Mouse (Mus musculus) heart, adult 11 months (tissue): Measurements from ENCODE around the gene Ints6.

Experiments used
- DNase-seq: peaks from one replicate; pipeline ENCODE4 v3.0.0; 2022

Gene Ints6

GRCm38 (mm10) chr14:62735646-62736045, 25.3 kb downstream of the Ints6 start:
- no peak for DNase-seq

DNA sequence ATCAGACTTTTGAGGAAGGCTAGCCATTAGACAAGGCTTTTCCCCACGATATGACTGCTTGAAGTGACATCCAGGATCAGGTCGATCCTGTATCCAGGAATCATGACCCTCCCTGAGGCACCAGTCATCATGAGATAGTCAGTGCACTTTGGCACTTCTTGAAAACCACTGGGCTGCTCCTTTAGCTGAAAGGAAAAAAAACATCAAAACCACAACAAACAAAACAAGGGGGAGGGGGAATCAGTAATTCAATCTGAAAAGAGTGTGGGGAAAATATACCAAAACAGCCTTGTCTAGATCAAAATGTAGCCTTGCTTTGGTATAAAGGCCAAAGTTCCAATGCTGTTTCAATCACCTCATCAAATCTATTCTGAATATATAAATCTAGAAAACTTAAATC, 27.3 kb downstream of the Ints6 start:
- DNase-seq, result no peak

DNA sequence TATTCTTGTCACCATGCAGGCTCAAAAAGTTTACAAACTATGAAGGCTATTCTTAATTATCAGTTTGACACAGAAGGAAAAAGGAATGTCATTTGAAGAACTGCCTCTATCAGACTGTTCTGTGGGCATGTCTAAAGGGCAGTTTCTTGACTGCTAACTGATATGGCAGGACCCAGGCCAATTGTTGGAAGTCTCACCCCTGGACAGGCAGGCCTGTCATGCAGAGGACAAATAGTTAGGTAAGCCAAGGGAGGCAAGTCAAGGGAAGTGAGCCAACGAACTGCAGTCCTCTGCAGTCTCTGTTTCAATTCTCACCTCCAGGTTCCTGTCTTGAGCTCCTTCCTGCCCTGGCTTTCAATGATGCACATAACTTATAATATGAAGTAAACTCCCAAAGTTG, 29.1 kb downstream of the Ints6 start:
- peak; percentile 92 for DNase-seq

DNA sequence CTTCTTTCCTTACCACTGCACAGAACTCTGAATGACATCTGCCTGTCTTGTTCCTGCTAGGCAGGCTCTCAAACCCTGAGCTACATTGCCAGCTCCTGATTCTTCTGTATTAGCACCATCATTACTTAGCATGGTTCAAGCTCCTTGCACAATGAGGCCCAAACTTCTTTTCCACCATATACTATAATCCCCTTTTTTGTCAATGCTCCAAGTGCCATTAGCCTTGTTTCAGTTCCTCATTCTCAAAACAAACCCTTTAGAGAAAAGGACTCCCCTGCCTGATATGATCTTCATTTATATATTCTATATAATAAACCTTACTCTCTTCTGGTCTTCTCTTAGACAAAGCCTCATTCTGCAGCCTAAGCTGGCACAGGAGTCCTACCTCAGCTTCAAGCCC, 36.4 kb downstream of the Ints6 start:
- no peak for DNase-seq

GRCm38 (mm10) chr14:62721625-62722024, 39.3 kb downstream of the Ints6 start:
- DNase-seq, result no peak

- no peak for DNase-seq
These were observed 42.8 kb downstream of the Ints6 start for GRCm38 (mm10) chr14:62718161-62718560.

GRCm38 (mm10) chr14:62673646-62674045, 87.3 kb downstream of the Ints6 start:
- peak; percentile 75 for DNase-seq

DNA sequence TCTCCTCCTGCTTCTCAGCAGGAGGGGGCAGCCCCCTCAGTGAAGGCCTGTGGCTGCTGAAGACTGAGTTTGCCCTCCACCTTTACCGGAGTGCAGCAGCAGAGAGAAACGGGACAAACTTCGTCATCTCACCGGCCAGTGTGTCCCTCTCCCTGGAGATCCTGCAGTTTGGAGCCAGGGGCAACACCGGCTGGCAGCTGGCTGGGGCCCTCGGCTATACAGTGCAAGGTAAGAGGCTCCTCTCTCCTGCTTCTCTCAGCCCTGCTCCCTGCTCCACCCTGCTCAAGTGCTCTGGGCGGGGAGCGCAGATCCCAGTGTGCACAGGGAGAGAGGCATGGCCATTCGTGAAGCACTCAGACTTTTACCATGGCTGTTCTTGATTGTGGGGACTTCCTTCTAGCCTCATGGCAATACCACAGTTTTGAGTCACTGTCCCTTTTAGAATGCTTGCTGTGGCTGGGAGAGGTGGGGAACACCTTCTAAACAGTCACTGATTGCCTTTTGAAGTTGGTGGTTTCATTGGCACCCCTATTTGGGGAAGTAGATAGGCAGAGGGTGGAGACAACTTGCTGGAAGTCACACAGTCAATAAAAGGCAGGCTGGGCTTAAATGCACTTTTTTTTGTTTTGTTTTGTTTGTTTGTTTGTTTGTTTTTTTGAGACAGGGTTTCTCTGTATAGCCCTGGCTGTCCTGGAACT, 95.8 kb downstream of the Ints6 start:
- DNase-seq, result peak; percentile 85

DNA sequence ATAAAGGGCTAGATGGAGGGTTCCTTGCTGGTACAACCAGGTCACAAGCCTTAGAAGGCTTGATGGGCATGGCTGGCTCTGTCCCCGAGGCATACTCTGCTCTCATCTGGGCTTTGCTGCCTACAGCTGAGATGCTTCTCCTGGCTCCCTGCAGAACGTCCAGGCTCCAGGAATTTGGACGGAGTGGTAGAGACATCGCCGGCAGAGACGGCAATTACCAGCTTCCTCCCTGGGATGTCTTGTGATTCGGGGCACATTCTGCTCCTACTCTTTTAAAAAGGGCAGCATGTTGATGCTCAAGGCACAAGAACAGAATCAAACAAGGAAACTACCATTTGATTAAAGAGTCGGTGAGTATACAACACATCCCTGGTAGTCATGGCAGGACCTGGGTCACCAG, 97.6 kb downstream of the Ints6 start, which contains the start of gene Serpine3:
TSS of gene Serpine3 (plus strand) at position 301 of the 400 bp plus-strand sequence.
- peak; percentile 72 for DNase-seq

DNA sequence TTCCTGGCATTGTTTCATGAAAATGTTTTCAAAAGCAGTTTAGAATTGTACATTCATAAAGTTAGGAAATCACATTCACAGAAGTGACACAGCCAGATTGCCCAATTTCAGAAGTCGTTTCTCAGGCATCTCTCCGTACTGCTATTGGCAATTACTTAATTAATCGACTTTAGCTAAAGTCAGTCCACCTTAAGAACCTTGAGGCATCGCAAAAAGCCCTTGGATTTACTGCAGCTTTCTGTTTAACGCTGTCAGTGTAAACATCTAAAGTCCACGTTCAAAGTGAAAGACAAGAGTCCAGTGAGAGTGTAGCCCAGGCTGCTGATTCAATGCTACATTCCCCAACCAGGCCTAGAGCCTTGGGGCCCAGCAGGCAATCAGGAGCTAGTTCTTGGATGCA, 98.6 kb downstream of the Ints6 start:
- peak; percentile 44 for DNase-seq

GRCm38 (mm10) chr14:62657469-62657868, 103.5 kb downstream of the Ints6 start:
- DNase-seq, result peak; percentile 52

- DNase-seq, result peak; percentile 76
These were observed 105.0 kb downstream of the Ints6 start for GRCm38 (mm10) chr14:62655996-62656395.

DNA sequence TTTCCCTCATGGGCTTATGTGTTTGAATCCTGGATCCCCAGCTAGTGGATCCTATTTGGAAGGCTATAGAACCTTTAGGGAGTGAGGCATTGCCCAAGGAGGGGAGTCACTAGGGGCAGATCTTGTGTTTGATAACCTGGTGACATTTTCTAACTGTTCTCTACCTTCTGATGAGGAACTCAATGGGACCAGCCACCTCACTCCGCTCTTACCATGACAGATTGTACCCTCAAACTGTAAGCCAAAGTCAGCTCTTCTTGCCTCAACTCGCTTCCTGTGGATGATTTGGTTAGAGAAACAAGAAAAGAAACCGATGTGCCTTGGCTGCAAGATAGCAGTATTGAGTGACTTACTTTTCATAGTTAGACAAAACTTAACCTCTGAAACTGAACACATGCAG, 109.2 kb downstream of the Ints6 start:
- peak; percentile 76 for DNase-seq

GRCm38 (mm10) chr14:62650376-62650775, 110.6 kb downstream of the Ints6 start:
- DNase-seq, result peak; percentile 62

DNA sequence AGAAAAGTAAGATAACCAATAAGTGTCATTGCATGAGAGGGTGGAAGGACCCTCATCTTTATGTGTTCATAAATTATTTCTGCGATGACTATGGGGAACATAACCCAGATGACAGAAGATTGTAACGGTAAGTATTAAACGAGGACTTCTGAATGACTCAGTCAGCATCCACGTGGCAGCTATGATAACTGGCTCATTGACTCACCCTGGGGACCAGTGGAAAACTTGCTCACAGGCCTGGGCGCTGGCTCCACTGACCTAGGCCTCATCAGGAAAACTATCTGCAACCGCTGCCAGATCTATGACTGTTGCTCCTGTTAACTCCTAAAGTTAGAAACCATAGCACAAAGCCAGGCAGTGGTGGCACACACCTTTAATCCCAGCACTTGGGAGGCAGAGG, 112.6 kb downstream of the Ints6 start:
- peak; percentile 48 for DNase-seq

GRCm38 (mm10) chr14:62642368-62642767, 118.6 kb downstream of the Ints6 start:
- DNase-seq, result peak; percentile 89

DNA sequence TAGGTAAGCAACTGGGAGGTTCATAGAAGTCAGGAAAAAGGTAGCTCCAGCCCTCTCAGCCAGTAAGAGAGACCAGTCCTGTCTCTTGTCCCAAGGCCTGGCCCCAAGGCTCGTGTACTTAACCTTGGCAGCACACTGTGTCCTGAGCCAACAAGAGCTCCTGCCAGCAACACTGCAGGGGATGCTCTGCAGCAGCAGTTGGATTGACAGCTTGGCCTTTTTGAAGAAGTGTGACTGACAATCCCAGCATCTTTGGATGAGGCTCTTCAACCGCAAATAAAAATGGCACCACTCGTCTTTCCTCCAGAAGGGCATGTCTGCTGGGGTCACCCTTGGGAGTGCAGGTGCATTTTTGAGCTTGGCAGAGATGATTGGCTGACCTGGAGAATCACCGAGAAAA, 120.6 kb downstream of the Ints6 start:
- peak; percentile 76 for DNase-seq

DNA sequence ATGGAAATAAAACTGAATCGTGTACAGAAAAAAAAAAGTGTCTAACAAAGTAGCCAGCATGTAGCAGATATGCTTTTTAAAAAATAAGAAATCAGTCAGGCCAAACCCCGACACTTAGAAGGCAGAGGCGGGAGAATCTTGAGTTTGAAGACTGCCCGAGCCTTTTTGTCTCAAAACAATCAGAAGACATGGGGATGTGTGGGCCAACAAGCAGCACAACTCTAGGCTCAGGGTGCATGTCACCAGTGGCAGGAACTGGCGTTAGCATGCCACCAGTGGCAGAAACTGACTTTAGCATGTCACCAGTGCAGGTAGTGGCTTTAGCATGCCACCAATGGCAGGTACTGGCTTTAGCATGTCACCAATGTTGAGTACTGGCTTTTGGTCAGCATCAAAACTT, 121.4 kb downstream of the Ints6 start:
- peak; percentile 72 for DNase-seq

- DNase-seq, result peak; percentile 93
These were observed 121.9 kb downstream of the Ints6 start for GRCm38 (mm10) chr14:62639111-62639510.

DNA sequence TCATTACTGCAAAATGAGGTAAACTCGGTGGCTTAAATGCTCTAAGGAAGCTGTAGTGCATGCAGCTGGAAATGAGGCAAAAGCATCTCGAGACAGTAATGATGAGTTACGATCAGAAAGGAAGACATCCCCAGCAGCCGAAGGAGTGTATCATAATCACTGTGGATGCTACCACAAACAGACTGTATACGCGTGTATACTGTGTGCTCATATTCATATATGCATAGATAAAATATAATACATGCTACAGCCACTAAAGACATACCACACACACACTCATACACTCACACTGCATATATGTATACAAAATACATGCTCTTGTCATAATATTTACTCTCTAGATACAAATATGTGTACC, 122.6 kb downstream of the Ints6 start:
- DNase-seq, result no peak

DNA sequence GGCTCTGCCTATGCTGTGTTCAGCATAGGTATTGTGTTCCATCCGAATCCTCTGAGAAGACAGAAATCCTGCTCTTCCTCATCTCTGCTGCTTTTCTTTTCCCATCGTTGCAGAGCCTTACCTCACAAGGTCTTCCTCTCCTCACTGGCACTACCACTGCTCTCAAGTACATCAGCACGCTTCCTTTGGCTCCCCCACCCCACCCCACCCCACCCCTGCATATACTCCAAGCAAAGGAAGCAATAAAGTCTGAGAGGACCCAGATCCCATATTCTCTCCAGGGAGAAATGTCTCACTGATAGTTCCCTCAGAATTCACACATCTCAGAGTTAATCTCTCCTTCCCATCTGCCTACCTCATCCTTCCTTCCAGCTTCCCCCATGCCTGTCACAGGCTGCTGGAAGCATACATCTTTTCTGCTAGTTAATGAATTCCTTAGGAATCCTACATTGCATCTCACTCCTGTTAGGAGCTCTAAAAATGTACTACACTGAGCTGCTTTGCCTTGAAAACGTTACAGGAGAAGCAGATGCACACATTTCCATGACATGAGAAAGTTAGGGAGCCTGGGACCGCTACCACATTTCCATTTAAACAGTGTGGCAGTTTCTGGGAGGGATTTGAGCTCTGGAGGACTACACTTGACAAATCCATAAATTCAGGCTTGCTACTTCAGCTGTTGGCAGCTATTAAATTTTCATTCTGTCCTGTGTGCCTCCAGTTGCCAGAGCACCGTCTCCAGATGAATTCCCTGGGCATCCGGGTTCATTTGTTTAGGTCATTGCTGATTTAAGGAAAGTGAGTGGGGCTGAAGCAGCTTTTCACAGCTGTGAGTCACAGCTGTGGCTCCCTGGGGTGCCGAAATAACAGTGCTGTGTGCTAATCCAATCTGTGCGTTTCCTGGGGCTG, 123.3 kb downstream of the Ints6 start:
- peak; percentile 90 for DNase-seq

GRCm38 (mm10) chr14:62627951-62628350, 133.0 kb downstream of the Ints6 start:
- peak; percentile 58 for DNase-seq
